Mouse (Mus musculus): ENCODE data around the gene Atrnl1. TPM values are rescaled to one million over a fixed set of nuclear protein-coding genes. Genes with fewer than 3 reads are reported as not detected.

Atrnl1 gene
- total RNA-seq, 2 experiments from 2014 or later: 110 to 113 TPM

DNA sequence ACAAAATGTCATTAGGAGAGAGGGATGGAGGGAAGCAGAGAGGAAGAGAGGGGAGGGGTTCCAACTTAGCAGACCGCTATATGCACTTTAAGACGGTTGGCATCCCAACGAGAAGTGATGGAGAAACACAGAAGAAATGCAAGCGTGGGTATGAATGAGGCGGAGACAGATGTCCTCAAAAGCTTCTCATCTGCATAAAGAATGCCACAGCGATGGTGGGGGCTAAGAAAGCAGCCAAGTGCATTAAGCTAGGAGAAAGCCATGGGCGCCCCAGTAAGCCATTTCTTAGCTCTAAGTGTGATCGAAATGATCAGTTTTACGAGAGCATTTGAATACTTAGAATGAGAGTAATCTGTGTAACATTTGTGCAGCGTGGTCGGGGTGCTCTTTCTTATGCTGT, 157.8 kb downstream of the Atrnl1 start:
- intact Hi-C loops (cut with DNase I): no loop called here
- peak in 1 of 2 experiments; percentile 20 for DNase-seq (ENCODE audit: extremely low spot score in 1 of 2, low spot score in 2 of 2)

DNA sequence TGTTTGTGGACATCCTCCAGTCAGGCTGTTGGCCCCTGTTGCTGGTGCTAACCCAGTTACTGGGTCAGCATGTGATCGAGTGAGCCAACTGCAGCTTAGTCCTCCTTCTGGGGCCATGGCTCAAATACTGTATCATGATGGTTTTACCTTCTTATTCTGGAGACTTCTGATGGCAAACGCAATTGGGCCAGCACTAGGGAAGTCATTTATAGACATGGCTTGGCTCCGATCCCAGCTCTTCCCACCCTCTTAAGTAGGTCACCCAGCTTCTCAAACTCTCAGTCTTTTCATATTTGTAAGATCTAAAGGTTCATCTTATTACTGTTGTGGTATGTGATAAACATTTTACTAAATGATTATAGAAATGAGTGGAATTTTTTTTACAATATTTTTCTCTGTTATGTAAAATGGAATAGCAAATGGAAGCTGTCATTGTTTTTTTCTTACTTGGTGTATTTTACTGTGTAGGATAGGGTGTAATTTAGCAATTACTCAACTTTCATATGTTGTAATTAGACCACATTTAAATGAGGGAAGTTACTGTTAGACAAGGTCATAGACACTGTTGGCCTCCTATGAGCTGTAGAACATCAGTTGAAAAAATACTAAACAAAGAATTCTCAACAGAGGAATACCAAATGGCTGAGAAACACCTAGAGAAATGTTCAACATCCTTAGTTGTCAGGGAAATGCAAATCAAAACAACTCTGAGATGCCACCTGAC, 171.7 kb downstream of the Atrnl1 start:
- intact Hi-C loops (cut with DNase I): no loop called here
- peak; percentile 8 to 50 for DNase-seq (ENCODE audit: extremely low spot score in 1 of 2, low spot score in 2 of 2)

DNA sequence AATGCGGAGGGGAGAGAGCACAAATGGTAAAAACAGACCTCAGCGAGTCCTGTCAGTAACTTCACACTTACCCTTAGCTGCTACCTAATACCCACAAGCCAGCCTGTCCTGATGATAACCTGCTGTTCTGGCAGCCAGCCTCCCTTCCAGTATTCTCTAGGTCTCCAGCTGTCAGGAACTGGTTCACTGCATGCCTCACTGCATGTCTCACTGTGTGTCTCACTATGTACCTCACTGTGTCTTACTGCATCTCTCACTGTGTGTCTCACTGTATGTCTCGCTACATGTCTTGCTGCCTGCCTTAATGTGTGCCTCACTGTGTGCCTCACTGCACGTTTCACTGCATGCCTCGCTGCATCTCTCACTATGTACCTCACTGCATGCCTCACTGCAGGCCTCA, 175.9 kb downstream of the Atrnl1 start:
- no peak for DNase-seq (ENCODE audit: extremely low spot score in 1 of 2, low spot score in 2 of 2)
- intact Hi-C loops (cut with DNase I): no loop called here

DNA sequence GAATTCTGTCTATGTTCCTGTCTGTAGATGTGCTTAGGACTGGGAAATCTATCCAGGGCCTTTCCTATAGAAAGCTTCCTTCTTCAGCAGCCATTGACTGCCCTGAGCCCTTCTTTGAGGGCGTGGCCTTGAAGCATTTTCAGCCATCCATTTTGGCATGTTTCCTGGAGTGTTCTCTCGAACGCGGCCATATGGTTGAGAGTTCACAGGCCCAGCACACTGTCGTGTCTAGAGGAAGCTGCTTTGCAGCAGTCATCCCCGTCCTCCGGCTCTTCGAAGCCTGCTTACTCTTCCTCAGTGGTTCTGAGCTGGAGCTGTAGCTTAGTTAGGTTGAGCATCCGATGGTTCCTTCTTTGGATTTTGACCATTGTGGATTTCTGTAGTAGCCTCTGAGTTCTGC, 191.4 kb downstream of the Atrnl1 start:
- DNase-seq (ENCODE audit: extremely low spot score in 1 of 2, low spot score in 2 of 2): no peak
- intact Hi-C loops (cut with DNase I): no loop called here

DNA sequence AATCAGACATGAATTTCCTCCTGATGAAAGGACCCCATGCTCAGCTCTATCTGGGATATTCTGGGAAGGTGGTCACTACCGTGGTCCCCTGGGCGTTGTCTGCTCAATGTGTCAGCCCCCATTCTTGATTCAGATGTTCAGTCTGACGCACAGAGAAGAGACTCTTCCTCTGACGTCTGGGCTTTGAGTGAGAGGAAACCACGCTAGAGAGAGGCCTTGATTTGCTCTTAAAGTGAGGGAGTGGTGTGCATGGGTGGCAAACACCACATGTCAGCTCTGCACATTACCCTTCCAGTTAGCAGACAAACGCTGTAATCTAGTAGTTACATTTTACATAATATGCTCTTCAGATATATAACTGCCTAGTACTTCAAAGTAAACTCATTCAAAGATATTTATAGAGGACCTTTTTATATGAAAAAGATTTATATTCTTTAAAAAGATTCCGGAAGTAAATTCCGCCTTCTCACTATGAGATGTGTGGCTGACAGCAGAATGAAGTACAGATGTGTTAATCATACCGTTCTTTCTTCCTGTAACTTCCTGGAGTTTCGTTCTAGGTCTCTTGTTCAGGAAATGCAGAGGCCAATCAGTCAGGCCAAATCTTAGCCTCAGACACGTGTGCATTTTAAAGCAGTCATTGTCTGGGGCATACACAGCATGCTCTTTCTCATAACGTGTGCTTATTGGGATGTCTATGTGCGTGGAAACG, 192.1 kb downstream of the Atrnl1 start:
- intact Hi-C loops (cut with DNase I): no loop called here
- no peak for DNase-seq (ENCODE audit: extremely low spot score in 1 of 2, low spot score in 2 of 2)

DNA sequence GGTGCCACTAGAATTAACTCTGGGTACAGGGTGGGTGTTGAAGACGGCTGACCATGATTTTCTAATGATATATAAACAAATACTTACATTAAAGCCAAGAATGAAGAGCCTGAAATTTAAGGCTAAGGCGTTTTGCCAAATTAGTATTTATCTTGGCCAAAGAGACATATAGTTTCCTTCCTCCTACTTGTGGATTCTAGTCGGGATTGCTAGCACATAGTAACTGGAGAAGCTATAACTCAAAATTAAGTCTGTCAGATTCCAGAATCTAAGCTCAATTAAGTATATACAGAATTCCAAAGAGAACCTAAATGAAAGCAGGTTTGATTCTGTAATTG, 192.6 kb downstream of the Atrnl1 start:
- no peak for DNase-seq (ENCODE audit: extremely low spot score in 1 of 2, low spot score in 2 of 2)
- intact Hi-C loops (cut with DNase I): no loop called here

DNA sequence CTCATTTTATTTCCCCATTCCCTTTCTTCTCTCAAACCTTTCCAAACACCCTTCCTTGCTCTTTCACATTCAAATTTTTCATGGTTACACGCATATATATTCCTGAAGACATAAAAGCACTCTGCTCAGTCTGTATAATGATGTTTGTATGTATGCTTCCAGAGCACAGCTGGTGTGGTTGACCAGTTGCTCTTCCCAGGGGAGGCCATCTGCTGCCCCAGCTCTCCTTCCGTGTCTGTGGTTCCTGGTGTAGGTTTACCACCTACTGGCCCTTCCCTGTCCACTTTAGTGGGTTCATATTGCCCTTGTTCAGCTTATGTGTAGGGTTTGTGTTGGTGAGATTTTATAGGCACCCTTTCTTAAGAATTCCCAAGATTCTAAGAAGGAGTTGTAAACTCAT, 197.5 kb downstream of the Atrnl1 start:
- DNase-seq (ENCODE audit: extremely low spot score in 1 of 2, low spot score in 2 of 2): no peak
- intact Hi-C loops (cut with DNase I): no loop called here

DNA sequence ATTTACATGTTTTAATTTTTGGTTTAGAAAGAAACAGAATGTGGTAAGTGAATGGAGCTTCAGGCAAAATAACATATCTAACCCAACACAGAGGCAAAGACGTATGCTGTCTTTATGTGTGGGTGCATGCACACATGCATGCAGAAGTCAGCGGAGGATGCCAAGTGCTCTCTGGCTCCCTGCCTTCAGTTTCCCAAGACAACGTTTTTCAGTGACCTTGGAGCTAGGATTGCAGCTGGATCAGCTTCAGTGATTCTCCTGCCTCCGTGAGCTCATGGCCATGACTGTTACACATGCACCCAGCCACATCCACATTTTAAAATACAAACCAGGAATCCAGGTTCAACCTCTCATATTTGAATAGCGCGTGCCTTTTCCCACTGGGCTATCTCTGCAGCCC, 203.5 kb downstream of the Atrnl1 start:
- intact Hi-C loops (cut with DNase I): no loop called here
- no peak for DNase-seq (ENCODE audit: extremely low spot score in 1 of 2, low spot score in 2 of 2)

DNA sequence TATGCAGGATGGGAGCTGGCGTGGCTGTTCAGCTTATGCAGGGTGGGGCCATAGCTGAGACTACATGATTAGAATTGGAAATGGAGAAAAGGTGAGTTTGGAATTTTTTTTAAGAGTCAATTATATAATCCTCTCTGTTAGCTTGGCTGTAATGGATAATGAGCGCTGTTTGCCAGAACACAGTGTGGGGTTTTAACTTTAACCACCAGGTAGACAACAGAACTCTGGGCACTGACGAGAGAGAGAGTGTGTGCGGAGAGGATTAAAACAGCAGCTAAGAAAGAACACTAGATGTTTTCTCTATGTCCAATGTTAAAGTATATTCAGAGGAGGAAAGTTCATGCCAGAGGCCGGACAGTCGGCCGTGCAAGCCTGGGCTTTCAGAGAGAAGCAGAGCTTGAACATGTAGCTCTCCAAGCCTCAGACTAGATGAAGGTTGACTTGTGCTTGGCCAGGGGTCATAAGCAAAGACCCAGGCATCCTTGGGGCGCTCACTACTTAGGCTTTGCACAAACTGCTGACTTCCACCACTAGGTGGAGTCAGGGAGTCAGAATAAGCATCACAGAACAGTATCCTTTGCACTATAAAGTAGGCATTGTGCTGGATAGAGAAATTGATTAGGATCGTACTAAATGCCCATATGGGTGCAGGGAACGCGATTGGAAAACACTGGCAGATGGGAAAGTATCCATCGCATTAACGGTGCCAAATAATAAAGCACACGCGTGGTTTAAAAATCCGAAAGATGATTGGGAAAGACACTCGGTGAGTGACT, 205.6 kb downstream of the Atrnl1 start:
- intact Hi-C loops (cut with DNase I): loop anchor here (5.0 kb wide), 1 partner anchor 656 kb away; no protein-coding TSS in a partner anchor
- DNase-seq (ENCODE audit: extremely low spot score in 1 of 2, low spot score in 2 of 2): peak; percentile 24 to 34

DNA sequence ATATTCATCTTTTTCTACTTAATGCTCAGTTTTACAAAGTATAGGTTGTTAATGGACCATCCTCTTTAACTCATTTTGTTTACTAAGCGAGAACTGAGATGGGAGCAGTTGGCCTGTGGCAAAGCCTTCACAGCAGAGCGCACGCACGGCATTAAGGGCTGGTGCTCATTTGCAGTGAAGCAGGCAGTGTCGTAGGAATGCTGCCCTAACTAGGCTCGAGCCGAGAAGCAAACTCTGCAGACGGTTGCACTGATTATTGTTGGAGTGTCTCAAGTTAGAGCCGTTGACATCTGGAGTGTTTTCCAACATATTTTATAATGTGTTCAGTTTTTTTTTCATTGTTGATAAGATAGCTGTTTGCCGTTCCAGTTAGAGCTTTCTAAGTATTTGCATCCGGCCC, 206.9 kb downstream of the Atrnl1 start:
- DNase-seq (ENCODE audit: extremely low spot score in 1 of 2, low spot score in 2 of 2): no peak
- intact Hi-C loops (cut with DNase I): loop anchor here (5.0 kb wide), 1 partner anchor 655 kb away; no protein-coding TSS in a partner anchor

DNA sequence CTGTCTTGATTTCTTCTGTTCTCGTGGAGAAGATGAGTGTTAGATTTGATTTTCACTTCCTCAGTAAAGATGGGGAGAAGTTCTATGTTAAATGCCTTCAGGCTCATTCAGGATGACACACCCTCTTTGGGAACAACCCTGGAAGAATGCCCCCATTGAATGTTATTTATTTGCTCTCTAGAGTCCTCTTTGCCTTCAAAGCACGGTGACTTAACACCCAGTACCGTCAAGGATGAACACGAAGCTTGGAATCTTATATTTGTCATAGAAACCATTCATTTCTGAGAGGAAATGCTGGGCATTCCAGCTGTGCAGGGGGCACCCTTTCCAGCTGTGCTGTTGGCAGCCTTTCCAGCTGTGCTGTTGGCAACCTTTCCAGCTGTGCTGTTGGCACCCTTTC, 212.6 kb downstream of the Atrnl1 start:
- DNase-seq (ENCODE audit: extremely low spot score in 1 of 2, low spot score in 2 of 2): no peak
- intact Hi-C loops (cut with DNase I): no loop called here

DNA sequence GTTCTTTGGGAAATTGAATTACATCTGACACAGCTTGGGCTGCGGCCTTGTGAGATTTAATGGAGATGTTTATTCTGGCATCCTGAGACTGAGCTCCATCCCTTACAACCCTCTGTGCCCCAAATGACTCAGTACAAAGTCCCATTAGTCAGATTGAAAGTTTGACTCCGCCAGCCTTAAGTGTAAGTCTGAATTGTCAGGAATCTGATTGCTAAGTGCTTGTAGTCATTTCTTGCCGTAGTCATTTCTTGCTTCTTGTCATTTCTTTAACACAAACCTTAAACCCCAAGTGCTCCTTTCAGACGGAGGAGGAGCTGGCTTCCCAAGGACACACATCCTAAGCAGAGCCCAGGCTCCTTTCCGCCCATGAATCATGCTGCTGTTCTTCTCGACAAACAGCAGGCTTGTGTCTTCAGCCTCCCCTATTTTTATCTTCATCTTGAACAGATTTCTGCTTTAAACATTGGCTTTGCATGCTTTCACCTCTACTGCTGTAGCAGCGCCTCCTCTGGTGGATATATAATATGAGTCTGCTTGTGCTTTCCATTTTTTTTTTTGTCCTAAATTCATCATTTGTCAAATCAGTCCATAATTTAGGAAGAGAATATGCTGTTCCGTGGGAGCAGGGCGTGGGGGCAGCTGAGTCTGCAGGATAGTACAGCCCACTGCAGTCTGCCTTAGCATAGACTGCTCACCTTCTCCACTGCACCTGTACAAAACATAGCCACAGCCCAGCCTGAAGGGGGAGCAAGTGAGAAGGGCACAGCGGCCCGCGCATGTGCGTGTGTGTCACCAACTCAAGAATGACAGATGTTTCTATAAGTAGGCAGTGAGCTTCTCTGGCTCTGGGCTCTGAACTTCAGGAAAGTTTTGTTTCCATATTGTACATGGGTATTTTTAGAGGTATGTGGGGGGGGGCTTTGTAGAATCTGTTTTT, 214.7 kb downstream of the Atrnl1 start:
- DNase-seq (ENCODE audit: extremely low spot score in 1 of 2, low spot score in 2 of 2): no peak
- intact Hi-C loops (cut with DNase I): no loop called here

DNA sequence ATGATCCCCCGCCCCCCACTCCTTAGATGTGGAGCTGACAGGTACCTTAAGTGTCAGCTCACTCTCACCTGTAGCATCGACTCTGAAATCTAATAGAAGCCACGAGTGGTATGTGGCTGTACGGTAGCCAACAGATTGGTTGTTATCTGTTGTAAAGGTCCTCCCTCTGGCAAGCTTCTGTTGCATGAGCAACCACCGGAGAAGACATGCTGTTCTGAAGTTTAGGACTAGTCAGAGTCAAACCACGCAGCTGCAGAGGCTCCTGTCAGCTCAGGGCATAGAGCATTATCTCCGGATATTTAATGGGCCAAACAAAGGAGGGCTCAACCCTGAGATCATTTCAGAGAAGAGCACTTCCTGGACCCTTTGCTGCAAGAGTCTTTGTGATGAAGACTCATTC, 222.2 kb downstream of the Atrnl1 start:
- no peak for DNase-seq (ENCODE audit: extremely low spot score in 1 of 2, low spot score in 2 of 2)

DNA sequence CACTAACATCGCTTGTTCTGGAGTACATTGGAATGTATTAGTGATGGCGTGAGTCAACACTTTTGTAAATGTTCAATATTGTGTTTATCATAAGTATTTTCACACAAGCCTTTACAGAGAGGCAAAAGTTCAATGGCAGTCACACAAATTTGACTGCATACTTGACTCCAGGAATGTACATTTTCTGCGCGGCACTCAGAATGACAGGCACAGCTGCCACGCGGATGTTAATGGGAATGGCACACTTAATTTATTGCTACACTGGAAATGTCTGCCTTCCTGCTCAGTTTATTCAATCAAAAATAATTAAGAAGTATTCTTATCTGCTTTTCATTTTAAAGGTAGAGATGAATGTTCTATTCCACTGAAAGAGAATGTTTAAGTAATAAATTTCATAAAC, 227.0 kb downstream of the Atrnl1 start:
- DNase-seq (ENCODE audit: extremely low spot score in 1 of 2, low spot score in 2 of 2): no peak
- intact Hi-C loops (cut with DNase I): no loop called here

More for the DNA sequence above, 222.2 kb downstream of the Atrnl1 start:
- intact Hi-C loops (cut with DNase I): no loop called here

DNA sequence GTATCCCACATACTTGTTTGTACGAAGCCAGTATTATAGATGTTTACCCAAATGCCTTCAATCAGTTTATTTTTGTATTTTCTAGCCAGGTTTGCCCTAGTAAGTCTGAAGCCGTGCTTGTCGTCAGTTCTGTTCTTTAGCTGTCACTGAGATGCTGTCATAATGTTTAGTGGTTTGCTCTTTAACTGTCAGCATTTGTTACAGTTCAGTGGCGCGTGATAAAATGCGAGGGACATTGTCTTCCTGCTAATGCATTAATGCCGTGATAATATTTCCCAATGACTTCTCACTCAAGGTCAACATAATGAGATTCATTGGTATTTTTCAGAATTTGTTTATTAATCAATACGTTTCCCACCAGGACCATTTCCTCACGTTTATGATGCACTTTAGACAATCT, 227.7 kb downstream of the Atrnl1 start:
- intact Hi-C loops (cut with DNase I): no loop called here
- no peak for DNase-seq (ENCODE audit: extremely low spot score in 1 of 2, low spot score in 2 of 2)

DNA sequence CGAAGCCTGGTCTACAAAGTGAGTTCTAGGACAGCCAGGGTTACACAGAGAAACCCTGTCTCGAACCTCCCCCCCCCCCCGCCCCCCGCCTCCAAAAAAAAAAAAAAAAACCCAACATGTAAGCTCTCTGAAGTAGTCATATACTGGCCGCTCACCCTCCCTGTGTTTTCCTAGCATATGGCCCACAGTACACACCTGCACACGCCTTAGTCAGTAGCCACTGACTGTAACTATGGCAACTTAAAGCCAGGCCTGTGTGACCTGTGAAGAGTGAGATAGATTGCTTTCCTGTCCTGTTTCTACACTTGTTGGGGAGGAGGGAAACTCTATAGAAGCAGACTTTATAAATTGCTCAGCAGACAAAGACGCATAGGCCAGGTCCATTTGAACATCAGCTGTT, 239.1 kb downstream of the Atrnl1 start:
- intact Hi-C loops (cut with DNase I): no loop called here

DNA sequence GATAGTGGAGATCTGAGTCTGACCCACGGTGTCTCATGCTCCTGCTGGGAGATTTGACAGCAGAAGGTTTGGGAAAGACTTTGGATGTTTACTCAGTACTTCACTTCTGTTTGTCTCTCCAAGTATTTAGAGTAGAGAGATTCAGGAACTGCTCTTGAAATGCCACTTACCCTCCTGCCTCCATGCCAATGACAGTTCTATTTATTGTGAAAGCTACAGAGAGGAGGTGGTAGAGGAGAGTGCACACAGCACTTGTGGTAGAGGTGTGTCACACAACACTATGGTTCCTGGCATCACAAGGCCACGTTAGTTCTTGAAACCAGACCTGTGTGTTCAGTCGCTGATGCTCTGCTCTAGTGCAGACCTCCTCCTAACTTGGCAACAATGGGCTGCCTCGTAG, 257.5 kb downstream of the Atrnl1 start:
- DNase-seq (ENCODE audit: extremely low spot score in 1 of 2, low spot score in 2 of 2): no peak
- intact Hi-C loops (cut with DNase I): no loop called here

More for the DNA sequence above, 239.1 kb downstream of the Atrnl1 start:
- no peak for DNase-seq (ENCODE audit: extremely low spot score in 1 of 2, low spot score in 2 of 2)

DNA sequence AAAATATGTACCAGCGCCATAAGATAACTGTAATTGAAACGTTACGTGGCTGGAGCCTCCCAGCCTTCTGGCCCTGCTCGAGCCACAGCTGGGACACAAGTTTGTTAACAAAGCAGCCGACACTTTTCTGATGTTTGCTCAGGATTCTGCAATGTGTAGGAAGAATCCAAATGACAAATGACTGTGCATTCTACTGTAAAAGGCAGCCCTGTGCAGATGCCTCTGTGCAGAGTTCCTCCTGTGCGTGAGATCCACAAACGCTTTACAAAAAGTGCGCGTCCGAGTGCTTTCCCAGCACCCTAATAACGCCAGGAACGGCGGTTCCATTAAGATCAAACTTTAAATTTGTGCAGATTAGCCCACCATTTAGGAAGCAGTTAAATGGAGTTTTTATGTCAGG, 260.0 kb downstream of the Atrnl1 start:
- no peak for DNase-seq (ENCODE audit: extremely low spot score in 1 of 2, low spot score in 2 of 2)

DNA sequence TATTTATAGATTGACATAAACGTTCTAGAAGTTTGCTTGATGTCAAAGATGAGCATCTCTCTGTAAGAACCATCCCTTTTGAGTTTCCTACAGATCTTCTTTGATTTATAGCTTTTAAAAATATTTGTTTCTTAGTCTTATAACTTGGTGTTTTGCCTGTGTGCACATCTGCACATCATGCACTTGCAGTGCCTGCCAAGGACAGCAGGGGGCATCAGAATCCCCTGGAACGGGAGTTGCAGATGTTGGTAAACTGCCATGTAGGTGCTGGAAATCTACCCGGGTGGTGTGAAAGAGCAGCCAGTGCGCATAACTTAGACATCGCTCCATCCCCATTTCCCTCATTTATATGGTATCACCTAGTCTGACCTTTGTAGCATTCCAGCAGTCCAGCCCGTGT, 265.2 kb downstream of the Atrnl1 start:
- intact Hi-C loops (cut with DNase I): loop anchor here (10.0 kb wide), 1 partner anchor 589 kb away; no protein-coding TSS in a partner anchor
- peak in 1 of 2 experiments; percentile 27 for DNase-seq (ENCODE audit: extremely low spot score in 1 of 2, low spot score in 2 of 2)

More for the DNA sequence above, 260.0 kb downstream of the Atrnl1 start:
- intact Hi-C loops (cut with DNase I): loop anchor here (10.0 kb wide), 1 partner anchor 594 kb away; no protein-coding TSS in a partner anchor
